Mouse (Mus musculus) urinary bladder, postnatal 4 days (tissue): Measurements from ENCODE around the gene Il15.

Source experiments
- DNase-seq, 2 experiments: peaks; one replicate each; pipeline ENCODE4 v3.0.0; 2021 to 2022; ENCODE audit warnings: low spot score in 2 of 2

Il15 gene

DNA sequence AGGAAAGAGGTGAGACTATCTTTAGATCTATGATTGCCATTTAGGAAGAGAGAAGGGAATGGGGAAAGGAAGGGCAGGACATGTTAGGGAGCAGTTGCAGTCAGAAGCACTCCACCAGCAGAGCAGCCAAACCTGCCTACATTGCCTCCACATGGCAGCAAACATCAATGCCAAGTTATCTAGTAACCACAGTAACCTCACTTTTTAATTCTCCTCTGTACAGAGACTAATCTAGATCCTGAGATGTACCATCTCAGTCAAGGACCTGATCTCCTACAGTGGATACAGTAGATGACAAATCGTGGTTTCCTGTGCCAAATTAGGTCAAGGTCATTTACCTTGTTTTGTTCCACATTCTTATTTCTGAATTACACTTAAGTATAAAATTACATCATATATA is 42.0 kb downstream of the Il15 start:
- DNase-seq = no peak

DNA sequence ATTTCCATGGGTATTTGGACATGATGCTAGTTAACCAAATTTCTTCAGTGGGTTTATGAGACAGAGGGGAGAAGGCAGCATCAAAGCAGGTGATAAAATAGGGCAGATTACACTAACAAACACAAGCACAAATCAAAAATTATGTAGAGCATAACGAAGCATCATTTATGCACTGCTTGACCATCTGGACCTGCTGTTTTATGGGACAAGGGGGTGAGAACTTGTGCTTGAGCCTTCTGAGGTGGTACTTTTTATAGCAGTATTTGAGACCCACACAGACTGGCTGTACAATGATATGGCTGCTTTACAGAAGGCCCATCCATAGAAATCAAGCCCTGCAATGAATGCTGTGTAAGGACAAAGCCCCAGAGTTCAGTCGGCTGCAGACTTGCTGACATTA is 46.9 kb downstream of the Il15 start:
- DNase-seq = no peak

DNA sequence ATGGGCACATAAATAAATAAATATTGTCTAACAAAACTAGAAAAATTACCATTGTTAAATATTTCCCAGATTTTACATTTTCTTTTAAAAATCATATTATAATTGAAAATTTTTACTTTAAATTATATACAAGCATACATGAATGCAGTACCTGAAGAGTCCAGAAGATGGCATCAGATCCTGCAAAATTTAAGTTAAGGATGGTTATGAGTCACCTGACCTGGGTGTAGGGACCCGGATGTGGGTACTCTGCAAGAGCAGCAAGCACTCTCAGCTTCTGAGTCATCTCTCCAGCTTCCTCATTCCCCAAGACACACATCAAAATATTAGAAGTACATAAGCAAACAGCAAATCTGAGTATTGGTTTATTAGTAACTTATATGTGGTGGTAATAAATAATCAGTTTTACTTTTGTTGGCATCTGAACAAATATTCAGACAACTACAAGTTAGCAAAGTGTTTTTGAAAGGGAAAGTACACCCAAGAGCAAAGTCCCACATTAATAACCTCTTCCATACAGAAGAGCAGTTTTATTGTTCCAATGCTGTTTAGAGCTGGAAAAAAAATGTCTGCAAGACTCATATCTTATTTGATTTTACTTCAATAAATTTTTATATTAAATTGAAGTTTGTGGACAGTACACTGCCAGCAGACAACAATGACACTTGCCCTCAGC is 51.6 kb downstream of the Il15 start:
- DNase-seq = no peak

DNA sequence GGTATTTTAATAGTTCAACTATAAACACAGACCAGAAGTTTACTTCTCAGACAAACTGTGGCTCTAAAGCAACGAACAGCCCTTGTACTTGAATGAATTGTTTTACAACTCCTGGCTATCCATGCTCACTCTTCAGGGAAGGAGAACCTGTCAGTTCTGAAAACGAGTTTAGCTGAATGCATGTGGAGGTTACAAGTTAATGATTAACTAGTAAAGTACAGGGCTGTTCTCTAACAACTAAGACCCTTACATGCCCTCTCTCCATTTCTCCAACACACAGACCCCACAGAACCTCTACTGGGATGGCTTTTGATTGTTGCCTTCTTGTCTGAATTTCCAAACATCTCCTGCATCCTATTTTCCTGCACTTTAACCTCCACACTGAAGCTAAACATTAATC is 53.7 kb downstream of the Il15 start:
- no peak for DNase-seq

DNA sequence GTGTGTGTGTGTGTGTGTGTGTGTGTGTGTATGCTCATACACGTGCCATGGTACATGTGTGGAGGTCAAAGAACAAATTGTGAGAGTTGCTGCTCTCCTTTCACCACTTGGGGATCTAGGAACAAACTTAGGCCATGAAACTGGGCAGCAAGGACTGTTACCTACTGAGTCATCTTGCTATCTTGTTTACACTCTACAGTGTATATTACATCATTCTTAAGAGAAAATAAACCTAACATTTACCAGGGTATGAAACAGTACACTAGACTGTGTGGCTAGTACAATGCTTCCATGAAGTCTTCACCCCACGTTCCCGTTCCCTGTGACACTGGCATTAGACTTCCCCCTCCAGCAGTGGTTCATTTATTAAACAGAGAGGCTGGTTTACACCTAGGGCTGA is 56.5 kb downstream of the Il15 start:
- DNase-seq = no peak

DNA sequence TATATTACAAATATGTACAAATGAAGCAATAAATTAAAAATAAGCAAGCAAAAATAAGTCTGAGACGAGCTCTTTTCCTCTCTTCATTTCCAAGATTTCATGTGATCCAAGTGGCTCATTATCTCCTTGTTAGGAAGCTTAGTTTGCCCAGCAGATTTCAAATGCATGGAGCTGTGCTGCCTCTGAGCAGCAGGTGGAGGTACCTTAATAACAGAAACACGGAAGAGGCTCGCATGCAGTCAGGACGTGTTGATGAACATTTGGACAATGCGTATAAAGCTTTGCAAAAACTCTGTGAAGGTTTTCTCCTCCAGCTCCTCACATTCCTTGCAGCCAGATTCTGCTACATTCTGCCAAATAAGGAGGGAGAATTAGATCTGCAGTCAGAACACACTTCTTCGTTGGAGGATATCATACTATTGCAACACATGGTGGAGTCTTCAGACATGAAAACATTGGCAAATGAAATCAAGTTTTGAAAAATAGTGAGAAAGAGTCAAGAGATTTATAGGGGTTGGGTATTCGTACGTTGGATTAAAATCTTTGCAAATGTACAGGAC is 71.3 kb downstream of the Il15 start:
- no peak for DNase-seq

DNA sequence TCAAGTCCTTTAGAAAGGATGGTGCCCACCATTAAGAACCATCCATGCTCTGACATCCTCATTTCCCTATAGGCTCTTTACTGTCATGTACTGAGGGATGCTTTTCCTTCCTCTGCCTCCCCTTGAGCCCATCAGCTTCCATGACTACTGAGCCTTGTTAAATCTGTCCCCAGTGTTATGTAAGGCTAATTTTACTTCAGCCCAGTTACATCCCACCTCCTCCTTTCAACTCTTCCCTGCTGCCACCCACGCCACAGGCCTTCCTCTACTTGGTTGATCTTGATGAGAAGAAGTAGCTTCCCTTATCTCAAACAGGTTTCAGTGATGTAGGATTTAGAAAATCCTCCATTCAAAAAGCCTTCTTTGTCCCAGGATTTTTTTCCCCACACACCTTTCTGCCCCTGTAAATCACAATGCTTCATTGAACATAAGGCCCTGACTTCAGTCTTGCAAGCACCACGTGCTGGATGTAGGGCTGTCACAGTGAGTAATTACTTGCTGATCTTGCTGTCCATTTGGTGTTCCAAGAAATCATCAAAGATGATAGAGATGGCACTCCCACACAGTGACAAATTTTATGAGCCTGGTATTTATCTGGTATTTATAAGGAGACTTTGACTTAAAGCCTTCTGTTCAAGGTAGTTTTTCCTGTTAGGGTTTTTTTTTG is 74.9 kb downstream of the Il15 start:
- no peak for DNase-seq

DNA sequence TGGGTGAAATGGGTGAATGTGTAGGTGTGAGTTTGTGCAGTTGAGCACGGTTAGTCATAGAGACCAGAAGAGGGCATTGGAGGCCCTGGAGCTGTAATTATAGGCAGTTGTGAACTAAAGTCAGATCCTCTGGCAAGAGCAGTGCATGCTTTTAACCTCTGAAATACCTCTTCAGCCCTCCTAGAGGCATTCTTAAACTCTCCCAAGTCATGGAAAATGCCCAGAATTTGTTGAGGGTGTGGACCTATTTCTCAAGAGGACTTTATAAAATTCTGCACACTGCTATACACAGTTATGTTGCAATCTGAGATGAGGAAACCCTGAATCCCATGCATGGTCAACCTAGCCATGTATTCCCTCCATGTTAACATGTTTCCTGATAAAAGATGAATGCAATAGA is 77.0 kb downstream of the Il15 start:
- no peak for DNase-seq

DNA sequence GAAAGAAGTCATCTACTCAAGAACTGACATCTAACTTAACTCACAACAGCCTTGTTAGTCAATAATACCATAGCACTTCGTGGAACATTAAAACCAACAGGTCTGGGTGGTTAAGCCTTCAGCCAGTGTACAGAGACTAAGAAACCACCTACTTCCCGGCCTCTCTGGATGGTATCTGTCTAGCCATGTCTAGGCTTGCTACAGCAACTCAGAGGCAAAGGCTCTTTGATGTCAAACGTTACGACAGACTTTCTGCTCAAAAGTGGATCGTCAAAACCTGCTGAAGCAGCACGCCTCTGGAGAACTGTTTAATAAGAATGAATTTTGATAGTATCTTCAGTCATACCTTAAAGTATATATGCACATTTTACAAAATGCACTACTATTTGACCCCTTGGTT is 77.4 kb downstream of the Il15 start:
- DNase-seq = no peak

DNA sequence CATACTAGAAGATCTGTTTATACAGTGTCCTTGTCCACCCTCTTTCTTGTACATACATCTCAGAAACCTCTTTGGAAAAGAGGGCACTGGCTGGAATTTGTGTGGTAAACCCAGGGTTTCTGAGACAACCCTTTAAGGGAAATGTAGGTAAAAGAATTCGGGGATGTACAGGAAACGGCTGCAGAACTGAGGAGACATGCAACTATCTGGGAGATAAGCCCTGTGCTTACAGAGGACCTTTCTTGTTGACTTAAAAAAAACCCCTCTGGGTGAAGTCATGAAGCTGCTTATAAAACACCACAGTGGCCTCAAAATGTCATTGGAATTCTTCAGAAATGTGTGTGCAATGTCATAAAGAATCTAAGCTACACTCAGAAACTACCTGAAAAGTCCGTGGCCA is 85.6 kb downstream of the Il15 start:
- no peak for DNase-seq

DNA sequence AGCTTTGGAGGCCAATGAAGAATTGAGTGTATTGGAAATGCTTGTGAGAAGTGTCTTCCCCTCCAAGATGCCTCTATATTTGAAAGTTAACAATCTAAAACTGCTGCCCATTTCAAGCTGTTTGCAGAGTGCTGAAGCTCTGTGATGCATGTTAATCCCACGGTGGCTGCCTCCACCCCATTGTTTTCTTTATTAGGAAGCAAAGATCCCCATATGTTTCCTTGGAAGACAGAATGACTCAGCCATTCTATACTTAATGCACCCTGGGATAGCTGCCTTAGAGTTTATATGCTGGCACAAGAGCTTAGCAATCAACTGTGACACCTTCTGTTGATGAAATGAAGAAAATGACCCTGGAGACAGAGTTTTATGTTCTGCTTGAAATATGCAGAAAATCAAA is 96.6 kb downstream of the Il15 start:
- no peak for DNase-seq

DNA sequence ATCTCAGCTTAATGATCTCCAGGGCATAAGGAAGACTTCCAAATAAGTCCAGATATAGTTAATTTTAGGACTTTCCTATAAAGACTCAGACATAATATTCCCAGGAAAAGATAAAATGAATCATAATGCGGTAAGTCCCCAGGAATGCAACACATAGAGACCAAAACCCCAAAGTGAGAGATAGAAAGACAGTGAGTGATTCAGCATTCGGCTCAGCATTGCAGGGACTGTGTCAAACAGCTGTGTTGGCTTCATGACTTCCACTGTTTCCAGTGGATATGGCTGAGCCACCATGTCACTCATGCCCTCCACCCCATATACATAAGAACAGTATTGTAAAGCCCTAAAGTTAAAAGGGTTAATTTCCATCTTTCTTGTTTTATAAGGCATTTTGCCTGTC is 106.8 kb downstream of the Il15 start:
- no peak for DNase-seq

DNA sequence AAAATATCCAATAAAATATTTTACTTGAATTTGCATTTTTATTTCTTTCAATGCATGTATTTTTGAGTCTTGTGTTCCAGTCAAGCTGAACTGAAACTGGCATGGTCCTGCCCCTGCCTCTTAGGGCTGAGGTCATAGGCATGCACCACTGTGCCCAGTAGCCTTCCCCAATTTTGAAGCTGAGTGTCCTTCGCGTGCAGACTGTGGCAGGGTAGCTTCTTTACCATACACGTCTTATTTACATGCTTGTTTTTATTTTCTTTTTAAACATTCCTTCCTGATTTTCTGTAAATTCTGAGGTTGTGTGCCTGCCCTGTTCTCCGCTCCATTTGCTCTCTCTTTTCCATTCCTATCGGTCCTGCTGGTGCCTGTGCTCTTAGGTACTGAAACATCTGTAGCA is 111.4 kb downstream of the Il15 start:
- no peak for DNase-seq

DNA sequence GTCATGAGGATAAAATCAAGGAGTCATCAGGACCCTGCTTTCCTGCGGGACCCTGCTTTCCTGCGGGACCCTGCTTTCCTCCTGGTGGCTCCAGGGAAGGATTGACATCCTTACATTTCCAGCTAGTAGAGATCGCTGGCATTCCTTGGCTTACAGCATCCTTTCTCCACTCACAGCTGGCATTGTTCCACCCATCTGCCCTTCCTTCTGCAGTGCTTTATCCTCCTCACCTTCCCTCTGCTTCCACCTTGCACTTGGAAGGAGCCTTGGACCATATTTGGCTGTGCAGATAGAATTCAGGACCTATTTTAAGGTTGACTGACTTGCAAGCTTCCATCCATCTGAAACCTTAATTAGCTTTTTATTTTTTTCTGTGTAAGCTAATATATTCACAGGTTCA is 117.2 kb downstream of the Il15 start:
- no peak for DNase-seq

DNA sequence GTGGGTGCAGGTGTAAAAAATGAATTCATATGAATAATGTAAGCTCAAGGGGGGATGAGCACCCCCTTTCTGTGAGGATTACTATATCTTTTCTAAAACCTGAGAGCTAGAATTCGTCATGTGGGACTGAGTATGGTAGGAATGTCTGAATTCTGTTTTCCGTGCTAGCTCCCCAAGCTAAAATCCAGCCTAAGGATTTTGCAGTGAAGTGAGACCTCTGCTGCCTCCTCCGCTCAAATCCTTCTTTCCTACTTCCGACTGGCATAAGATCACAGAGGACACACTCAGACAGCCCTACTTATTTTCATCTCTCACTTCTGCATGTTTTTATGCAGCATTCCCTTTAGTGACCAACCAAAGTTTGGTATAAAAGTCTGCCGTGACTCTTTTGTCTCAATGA is 121.0 kb downstream of the Il15 start:
- no peak for DNase-seq
